Mouse (Mus musculus) G1E (cell line): Measurements from ENCODE around the gene Scd1.

Experiments used
- CTCF ChIP-seq: IDR thresholded peaks from 2 replicates; pipeline ENCODE4 v1.5.1; 2012; ENCODE audit warnings: low read depth, low read length, inconsistent platforms, mixed read lengths
- GATA1 ChIP-seq: IDR thresholded peaks from 2 replicates; pipeline ENCODE4 v1.6.1; 2012; ENCODE audit warnings: borderline replicate concordance, low read length, inconsistent platforms, mixed read lengths

DNA sequence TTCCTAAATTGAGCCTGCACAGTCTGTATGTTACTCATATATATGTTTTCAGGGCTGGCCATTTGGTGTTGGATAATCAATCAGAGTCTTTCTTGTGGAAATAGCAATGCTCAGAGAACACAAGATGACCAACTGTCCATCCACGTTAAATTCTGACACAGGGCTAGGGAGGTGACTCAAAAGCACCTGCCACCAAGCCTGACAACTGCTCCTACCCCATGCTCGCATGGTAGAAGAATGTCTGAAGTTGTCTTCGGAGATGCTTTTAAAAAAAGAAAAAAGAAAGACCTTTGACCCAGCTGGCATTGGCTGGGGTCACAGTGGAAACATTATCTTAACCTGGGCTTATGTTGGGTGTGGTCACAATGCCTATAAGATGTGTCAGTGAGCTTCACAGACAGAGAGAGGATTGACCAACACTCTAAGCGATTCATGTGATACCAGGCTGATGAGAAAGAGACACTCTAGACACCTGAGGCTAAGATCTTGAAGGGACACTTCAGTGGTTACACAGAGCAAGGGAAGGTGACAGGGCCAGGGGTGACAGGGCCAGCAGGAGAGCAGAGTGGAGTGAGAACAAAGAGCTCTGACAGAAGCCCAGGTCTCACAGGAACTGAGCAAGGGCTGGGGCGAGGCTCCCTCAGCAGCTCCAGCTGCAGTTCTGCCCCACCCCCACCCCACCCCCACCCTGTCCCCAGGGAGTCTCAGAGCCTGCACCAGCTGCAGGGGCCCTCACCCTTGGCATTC, 29.9 kb downstream of the Scd1 start:
- TF ChIP-seq CTCF: no peak
- TF ChIP-seq GATA1: no peak
